Mouse (Mus musculus) C2C12 (cell line): ENCODE results near the gene Rfng.

ENCODE experiments used
- CTCF ChIP-seq: IDR thresholded peaks from one replicate; pipeline ENCODE4 v1.5.1; 2011; ENCODE audit not compliant: control insufficient read depth, insufficient read depth, insufficient read length
- MAX ChIP-seq: IDR thresholded peaks from one replicate; pipeline ENCODE4 v1.6.1; 2011; ENCODE audit warnings: mild to moderate bottlenecking, control low read depth
- MYOG ChIP-seq: IDR thresholded peaks from one replicate; pipeline ENCODE4 v1.6.1; 2011; ENCODE audit not compliant: control insufficient read depth, insufficient read length; ENCODE audit errors: extremely low read depth
- USF1 ChIP-seq: IDR thresholded peaks from one replicate; pipeline ENCODE4 v1.6.1; 2011; ENCODE audit warnings: low read depth, mild to moderate bottlenecking, control low read depth, moderate library complexity

- no peak for TF ChIP-seq CTCF
- no peak for TF ChIP-seq USF1
- TF ChIP-seq MAX, result no peak
- TF ChIP-seq MYOG, result no peak
Observed at GRCm38 (mm10) chr11:120818251-120818650, 34.2 kb upstream of the Rfng start.
